Mouse (Mus musculus): ENCODE results near the gene Zg16. TPM values are rescaled to one million over a fixed set of nuclear protein-coding genes. Genes with fewer than 3 reads are reported as not detected.

Zg16 gene
- polyA plus RNA-seq, 1 experiment: 1.2 TPM

GRCm38 (mm10) chr7:127003620-127004019 is 83.5 kb downstream of the Zg16 start:
- H3K4me3 ChIP-seq (ENCODE audit: control insufficient read depth, insufficient read depth, low read length): no peak overlapping the region
- no peak for TF ChIP-seq POLR2A (IDR thresholded peaks at IDR 0.05; ENCODE audit: control insufficient read depth, extremely low read depth, insufficient read depth, low read length, poor library complexity)
- no peak for TF ChIP-seq CTCF (IDR thresholded peaks at IDR 0.05; ENCODE audit: borderline replicate concordance, control insufficient read depth, extremely low read depth, insufficient read depth, low read length, poor library complexity)
- no peak for DNase-seq
- H3K27ac ChIP-seq (ENCODE audit: control insufficient read depth, insufficient read depth, low read length): no peak overlapping the region
- 93% methylated on average over 5 of the region's 5 CpGs for WGBS
- no peaks in the 10 kb centered on the region for H3K36me3 ChIP-seq (ENCODE audit: control insufficient read depth, insufficient read depth, low read length)
- peaks cover 7% of the 10 kb centered on the region; the same call in 1 of the 2 replicates for H3K4me1 ChIP-seq (replicated peaks; ENCODE audit: control insufficient read depth, insufficient read depth, low read length)
- no peaks in the 10 kb centered on the region for H3K27me3 ChIP-seq (ENCODE audit: control insufficient read depth, insufficient read depth, low read length)

Other genes starting within 250 kb of the Zg16 start
- gene Doc2a, start 239.9 kb downstream of the Zg16 start, polyA plus RNA-seq (2012; rRNA removed): 0.12 and 0.13 TPM in 2 replicates
- gene Hirip3, start 225.4 kb downstream of the Zg16 start, polyA plus RNA-seq (2012; rRNA removed): 18.7 and 24.6 TPM in 2 replicates
- gene Ino80e, start 225.0 kb downstream of the Zg16 start, polyA plus RNA-seq (2012; rRNA removed): 120 and 122 TPM in 2 replicates
- gene Taok2, start 202.6 kb downstream of the Zg16 start, polyA plus RNA-seq (2012; rRNA removed): 182 and 198 TPM in 2 replicates
- gene Tmem219, start 164.4 kb downstream of the Zg16 start, polyA plus RNA-seq (2012; rRNA removed): 87.7 and 94.7 TPM in 2 replicates
- gene Kctd13, start 158.4 kb downstream of the Zg16 start, polyA plus RNA-seq (2012; rRNA removed): 38.8 and 42.4 TPM in 2 replicates
- gene Asphd1, start 137.7 kb downstream of the Zg16 start, polyA plus RNA-seq (2012; rRNA removed): 0.33 and 0.35 TPM in 2 replicates
- gene Sez6l2, start 136.8 kb downstream of the Zg16 start, polyA plus RNA-seq (2012; rRNA removed): 2.9 and 3.7 TPM in 2 replicates
- gene Cdipt, start 111.4 kb downstream of the Zg16 start, polyA plus RNA-seq (2012; rRNA removed): 280 and 294 TPM in 2 replicates
- gene Cdiptos, start 111.2 kb downstream of the Zg16 start, polyA plus RNA-seq (2012; rRNA removed): 0.34 and 1.0 TPM in 2 replicates
- 42.5 and 64.9 TPM in 2 replicates for gene Mvp, start 72.7 kb downstream of the Zg16 start, polyA plus RNA-seq (2012; rRNA removed)
- gene Pagr1b, start 70.8 kb downstream of the Zg16 start, polyA plus RNA-seq (2012; rRNA removed): 5.4 and 6.2 TPM in 2 replicates
- 11.9 and 12.7 TPM in 2 replicates for gene Pagr1a, start 70.0 kb downstream of the Zg16 start, polyA plus RNA-seq (2012; rRNA removed)
- gene Gm42742, start 66.2 kb downstream of the Zg16 start, polyA plus RNA-seq (2012; rRNA removed): 103 and 113 TPM in 2 replicates
- gene Prrt2, start 66.1 kb downstream of the Zg16 start, polyA plus RNA-seq (2012; rRNA removed): 49.7 and 53.1 TPM in 2 replicates
- gene Maz, start 60.3 kb downstream of the Zg16 start, polyA plus RNA-seq (2012; rRNA removed): 954 and 1,846 TPM in 2 replicates
- 50.5 and 66.8 TPM in 2 replicates for gene Kif22, start 44.9 kb downstream of the Zg16 start, polyA plus RNA-seq (2012; rRNA removed)
- gene AI467606, start 4.0 kb upstream of the Zg16 start, polyA plus RNA-seq (2012; rRNA removed): 518 and 532 TPM in 2 replicates
- gene Qprt, start 34.9 kb upstream of the Zg16 start, polyA plus RNA-seq (2012; rRNA removed): 8.0 and 10.1 TPM in 2 replicates
- gene Spn, start 50.5 kb upstream of the Zg16 start, polyA plus RNA-seq (2012; rRNA removed): 135 and 157 TPM in 2 replicates
- 63.4 and 67.2 TPM in 2 replicates for gene Cd2bp2, start 108.7 kb upstream of the Zg16 start, polyA plus RNA-seq (2012; rRNA removed)
- gene Tbc1d10b, start 121.1 kb upstream of the Zg16 start, polyA plus RNA-seq (2012; rRNA removed): 70.3 and 81.3 TPM in 2 replicates
- gene Mylpf, start 121.6 kb upstream of the Zg16 start, polyA plus RNA-seq (2012; rRNA removed): 10.7 and 12.3 TPM in 2 replicates
- gene Zfp553, start 145.7 kb upstream of the Zg16 start, polyA plus RNA-seq (2012; rRNA removed): 30.4 and 31.6 TPM in 2 replicates
- 1,045 and 1,102 TPM in 2 replicates for gene Sept1, start 145.8 kb upstream of the Zg16 start, polyA plus RNA-seq (2012; rRNA removed)
- 91.3 and 102 TPM in 2 replicates for gene Zfp771, start 156.9 kb upstream of the Zg16 start, polyA plus RNA-seq (2012; rRNA removed)
- 122 and 125 TPM in 2 replicates for gene Dctpp1, start 173.4 kb upstream of the Zg16 start, polyA plus RNA-seq (2012; rRNA removed)
- 37.2 and 46.3 TPM in 2 replicates for gene Sephs2, start 186.7 kb upstream of the Zg16 start, polyA plus RNA-seq (2012; rRNA removed)
- gene Itgal, start 208.9 kb upstream of the Zg16 start, polyA plus RNA-seq (2012; rRNA removed): 353 and 356 TPM in 2 replicates